9 mouse cellular contexts compared by ENCODE assay signal in the genomic region with DNA sequence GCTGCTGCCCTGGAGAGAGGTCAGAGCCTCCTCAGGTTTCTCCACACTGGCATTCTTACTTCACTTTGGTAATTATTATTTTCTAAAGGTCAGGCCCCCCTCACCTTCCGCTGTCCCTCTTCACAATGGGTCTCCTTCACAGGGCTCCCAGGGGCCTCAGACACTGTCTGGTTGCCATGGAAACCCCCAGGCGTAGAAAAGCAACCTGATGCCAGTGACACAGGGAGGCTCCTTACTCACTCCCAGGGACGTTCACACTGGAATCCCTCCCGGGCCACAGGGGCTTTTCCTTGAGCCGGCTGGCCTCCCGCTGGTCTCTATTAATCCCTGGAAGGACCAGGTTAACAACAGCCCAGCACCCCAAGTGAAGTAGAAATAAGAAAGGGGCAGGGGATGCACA. TPM values are rescaled to one million over a fixed set of nuclear protein-coding genes. Genes with fewer than 3 reads are reported as not detected.
DNase-seq lines count a peak whose midpoint lies in the region; ATAC-seq and TF ChIP-seq lines count a peak whose summit lies in the region.
"Had no signal": no experiment of that assay in that cellular context is flagged by ENCODE, and none has a peak within 500 bp of the region (broad histone marks: within the 10 kb centered on the region; RNA-seq: fewer than 3 reads in every experiment).

No protein-coding gene starts in this region.

- H3K36me3 ChIP-seq in heart, embryonic 11.5 days (ENCODE audit: control insufficient read depth, insufficient read depth, low read length) = peaks cover 5% of the 10 kb centered on the region; the same call in 1 of the 2 replicates
- H3K36me3 ChIP-seq in hindbrain, embryonic 12.5 days = peaks cover 54% of the 10 kb centered on the region
- H3K36me3 ChIP-seq in midbrain, postnatal 0 days (ENCODE audit: insufficient read depth, low read length) = no peaks in the 10 kb centered on the region

- peaks cover 24% of the 10 kb centered on the region for H3K4me1 ChIP-seq in heart, embryonic 11.5 days (ENCODE audit: control insufficient read depth, insufficient read depth, low read length)
- H3K4me1 ChIP-seq in hindbrain, embryonic 12.5 days = peaks cover 50% of the 10 kb centered on the region
- H3K4me1 ChIP-seq in midbrain, postnatal 0 days (ENCODE audit: insufficient read depth, low read length) = peaks cover 17% of the 10 kb centered on the region

- DNase-seq in heart, adult 8-10 months (ENCODE audit: low spot score) = no peak
- DNase-seq in embryo, embryonic 10.5 days (ENCODE audit: low spot score) = peak; percentile 97
- peak; percentile 59 for DNase-seq in midbrain, postnatal 0 days (ENCODE audit: low spot score)
- DNase-seq in urinary bladder, postnatal 25 days (ENCODE audit: low spot score) = no peak
- no peak for DNase-seq in gastrocnemius, postnatal 25 days
- DNase-seq: kidney, adult 11 months had no signal

- no peak for ATAC-seq in heart, embryonic 11.5 days (replicated peaks; ENCODE audit: insufficient number of reproducible peaks, low FRiP score, low TSS enrichment)
- peak; percentile 49 for ATAC-seq in hindbrain, embryonic 12.5 days (ENCODE audit: low FRiP score)
- ATAC-seq in midbrain, postnatal 0 days (ENCODE audit: low FRiP score) = no peak
- ATAC-seq in megakaryocyte progenitor cell, adult 5-6 weeks (replicated peaks; ENCODE audit: poor library complexity) = no peak

- WGBS in heart, embryonic 11.5 days (ENCODE audit: insufficient replicate concordance) = 11% methylated on average over 6 of the region's 6 CpGs
- 0% methylated on average over 6 of the region's 6 CpGs for WGBS in hindbrain, embryonic 12.5 days
- WGBS in midbrain, postnatal 0 days = 3% methylated on average over 6 of the region's 6 CpGs

- H3K27me3 ChIP-seq in heart, embryonic 11.5 days (ENCODE audit: control insufficient read depth, insufficient read depth, low read length) = no peaks in the 10 kb centered on the region
- H3K27me3 ChIP-seq in hindbrain, embryonic 12.5 days = no peaks in the 10 kb centered on the region
- H3K27me3 ChIP-seq in midbrain, postnatal 0 days (ENCODE audit: insufficient read depth, low read length) = no peaks in the 10 kb centered on the region

- H3K4me3 ChIP-seq in heart, embryonic 11.5 days (ENCODE audit: low read depth, low read length) = no peak overlapping the region
- no peak overlapping the region for H3K4me3 ChIP-seq in hindbrain, embryonic 12.5 days
- H3K4me3 ChIP-seq in midbrain, postnatal 0 days (ENCODE audit: low read depth, low read length) = no peak overlapping the region

- 0 out of 2 replicates have a peak overlapping the region, but pooled peaks have one; percentile 19 for H3K4me2 ChIP-seq in heart, embryonic 11.5 days
- H3K4me2 ChIP-seq in hindbrain, embryonic 12.5 days (replicated peaks) = peak overlapping the region; percentile 41
- peak overlapping the region; percentile 35 for H3K4me2 ChIP-seq in midbrain, postnatal 0 days (ENCODE audit: low read depth, low read length, poor library complexity, severe bottlenecking)

- no peak for TF ChIP-seq CTCF in midbrain, postnatal 0 days (IDR thresholded peaks at IDR 0.05)

- peak overlapping the region; percentile 55; the same call in 1 of the 2 replicates for H3K27ac ChIP-seq in heart, embryonic 11.5 days (ENCODE audit: low read depth, low read length)
- H3K27ac ChIP-seq in hindbrain, embryonic 12.5 days = peak overlapping the region; percentile 94
- H3K27ac ChIP-seq in midbrain, postnatal 0 days (ENCODE audit: low read depth, low read length) = no peak overlapping the region

- 0 out of 2 replicates have a peak overlapping the region, but pooled peaks have one; percentile 34 for H3K9ac ChIP-seq in heart, embryonic 11.5 days (ENCODE audit: low read depth, low read length)
- H3K9ac ChIP-seq in hindbrain, embryonic 12.5 days = peak overlapping the region; percentile 46
- H3K9ac ChIP-seq in midbrain, postnatal 0 days (replicated peaks; ENCODE audit: low read length, poor library complexity, severe bottlenecking) = no peak overlapping the region

- no peaks in the 10 kb centered on the region for H3K9me3 ChIP-seq in heart, embryonic 11.5 days (replicated peaks; ENCODE audit: control insufficient read depth, low read length)
- no peaks in the 10 kb centered on the region for H3K9me3 ChIP-seq in hindbrain, embryonic 12.5 days (replicated peaks)
- no peaks in the 10 kb centered on the region for H3K9me3 ChIP-seq in midbrain, postnatal 0 days (ENCODE audit: low read length)

RNA-seq across cellular contexts. Expression of a gene that starts 14.4 kb away (rescaled TPM):
- polyA plus RNA-seq in heart, embryonic 11.5 days (2014; fragmentation: Nextera tagmentation; extraction: Ambion mirVana) = 61.9 and 80.7 TPM in 2 replicates
- total RNA-seq in heart, adult 8-10 months (2022) = under 1 TPM in 2 of 4 experiments, not detected in 2; 0.06 to 0.19 TPM
- 459 and 487 TPM in 2 replicates for polyA plus RNA-seq in hindbrain, embryonic 12.5 days (2016; fragmentation: Nextera tagmentation; extraction: Ambion mirVana)
- 13.8 and 17.8 TPM in 2 replicates for total RNA-seq in midbrain, postnatal 0 days (2014; rRNA removed)
- 4.9 and 6.2 TPM in 2 replicates for polyA plus RNA-seq in midbrain, postnatal 0 days (2015; fragmentation: Nextera tagmentation; extraction: Ambion mirVana)
- 0.05 TPM in 1 of 2 replicates, not detected in the other for total RNA-seq in megakaryocyte progenitor cell, adult 5-6 weeks (2015)
- not detected in 2 replicates for total RNA-seq in megakaryocyte progenitor cell, adult 5-6 weeks (2017)
- total RNA-seq in gastrocnemius, postnatal 25 days (2021) = 1 to 10 TPM; 1.9 to 6.3 TPM

RNA-seq across cellular contexts. Expression of a gene that starts 26.1 kb away (rescaled TPM):
- polyA plus RNA-seq in heart, embryonic 11.5 days (2014; fragmentation: Nextera tagmentation; extraction: Ambion mirVana) = 30.1 and 34.9 TPM in 2 replicates
- total RNA-seq in heart, adult 8-10 months (2022) = 10 to 100 TPM; 12.8 to 17.9 (median 14.9) TPM
- 44.0 and 49.5 TPM in 2 replicates for polyA plus RNA-seq in hindbrain, embryonic 12.5 days (2016; fragmentation: Nextera tagmentation; extraction: Ambion mirVana)
- total RNA-seq in midbrain, postnatal 0 days (2014; rRNA removed) = 40.3 and 57.7 TPM in 2 replicates
- 43.8 and 49.2 TPM in 2 replicates for polyA plus RNA-seq in midbrain, postnatal 0 days (2015; fragmentation: Nextera tagmentation; extraction: Ambion mirVana)
- 41.7 and 48.4 TPM in 2 replicates for total RNA-seq in megakaryocyte progenitor cell, adult 5-6 weeks (2015)
- total RNA-seq in megakaryocyte progenitor cell, adult 5-6 weeks (2017) = 26.2 and 30.1 TPM in 2 replicates
- 1 to 10 TPM; 4.8 to 7.1 TPM for total RNA-seq in gastrocnemius, postnatal 25 days (2021)

Comparison
In these comparisons a context has a peak if more than half of its experiments do, and no peak if none do; other contexts are left out.
1. DNase-seq: peak in embryo, embryonic 10.5 days (single experiment) and midbrain, postnatal 0 days (single experiment); none in heart, adult 8-10 months (single experiment), urinary bladder, postnatal 25 days (single experiment) and gastrocnemius, postnatal 25 days (single experiment).
2. Peak in every context shown above with its lines, with median percentiles within 50 percentile points of each other: H3K4me2 ChIP-seq.